20 mouse cellular contexts compared by ENCODE assay signal in genomic region chr5:113479075-113479474, GRCm38 (mm10). TPM values are rescaled to one million over a fixed set of nuclear protein-coding genes. Genes with fewer than 3 reads are reported as not detected.
DNase-seq lines count a peak whose midpoint lies in the region; ATAC-seq and TF ChIP-seq lines count a peak whose summit lies in the region.
"Had no signal": no experiment of that assay in that cellular context is flagged by ENCODE, and none has a peak within 500 bp of the region (broad histone marks: within the 10 kb centered on the region; RNA-seq: fewer than 3 reads in every experiment).

No protein-coding gene starts in this region.

- H3K4me3 ChIP-seq in forebrain, embryonic 16.5 days (replicated peaks; ENCODE audit: low read length): no peak overlapping the region
- H3K4me3 ChIP-seq in forebrain, embryonic 10.5 days: no peak overlapping the region
- H3K4me3 ChIP-seq in kidney, adult 2 months (ENCODE audit: insufficient read depth, low read depth, low read length): no peak overlapping the region
- H3K4me3 ChIP-seq in kidney, embryonic 16.5 days (ENCODE audit: low read length): no peak overlapping the region
- no peak overlapping the region for H3K4me3 ChIP-seq in midbrain, embryonic 12.5 days
- H3K4me3 ChIP-seq in midbrain, postnatal 0 days (ENCODE audit: low read depth, low read length): no peak overlapping the region
- H3K4me3 ChIP-seq: embryonic facial prominence, embryonic 10.5 days; heart, adult 2 months; heart, embryonic 15.5 days; hindbrain, embryonic 13.5 days; intestine, embryonic 15.5 days had no signal

- TF ChIP-seq CTCF in kidney, adult 2 months (conservative IDR thresholded peaks at IDR 0.05; ENCODE audit: insufficient read depth, insufficient read length, low read depth, low read length): no peak
- no peak for TF ChIP-seq CTCF in midbrain, postnatal 0 days (IDR thresholded peaks at IDR 0.05)

- H3K36me3 ChIP-seq in forebrain, embryonic 16.5 days (ENCODE audit: control insufficient read depth, insufficient read depth): no peaks in the 10 kb centered on the region
- no peaks in the 10 kb centered on the region for H3K36me3 ChIP-seq in forebrain, embryonic 10.5 days (replicated peaks)
- H3K36me3 ChIP-seq in kidney, adult 2 months (ENCODE audit: control insufficient read depth, insufficient read depth, low read length): no peaks in the 10 kb centered on the region
- no peaks in the 10 kb centered on the region for H3K36me3 ChIP-seq in kidney, embryonic 16.5 days (ENCODE audit: insufficient read depth, low read length)
- no peaks in the 10 kb centered on the region for H3K36me3 ChIP-seq in midbrain, embryonic 12.5 days
- H3K36me3 ChIP-seq in midbrain, postnatal 0 days (ENCODE audit: insufficient read depth, low read length): no peaks in the 10 kb centered on the region
- H3K36me3 ChIP-seq: embryonic facial prominence, embryonic 10.5 days; heart, embryonic 15.5 days; hindbrain, embryonic 13.5 days; intestine, embryonic 15.5 days had no signal

- no peak overlapping the region for H3K9ac ChIP-seq in forebrain, embryonic 16.5 days (replicated peaks; ENCODE audit: low read depth, low read length)
- H3K9ac ChIP-seq in kidney, embryonic 16.5 days (replicated peaks; ENCODE audit: low read length): no peak overlapping the region
- H3K9ac ChIP-seq in midbrain, embryonic 12.5 days (replicated peaks): no peak overlapping the region
- no peak overlapping the region for H3K9ac ChIP-seq in midbrain, postnatal 0 days (replicated peaks; ENCODE audit: low read length, poor library complexity, severe bottlenecking)
- H3K9ac ChIP-seq: heart, embryonic 15.5 days; hindbrain, embryonic 13.5 days; intestine, embryonic 15.5 days had no signal

- TF ChIP-seq POLR2A in kidney, adult 2 months (IDR thresholded peaks at IDR 0.05; ENCODE audit: low read depth, low read length): no peak

- 60% methylated on average over 5 of the region's 5 CpGs for WGBS in forebrain, embryonic 16.5 days
- 87% methylated on average over 5 of the region's 5 CpGs for WGBS in forebrain, embryonic 10.5 days
- 52% methylated on average over 5 of the region's 5 CpGs for WGBS in kidney, adult 2 months
- WGBS in kidney, embryonic 16.5 days: 71% methylated on average over 5 of the region's 5 CpGs
- WGBS in midbrain, embryonic 12.5 days: 50% methylated on average over 5 of the region's 5 CpGs
- 48% methylated on average over 5 of the region's 5 CpGs for WGBS in midbrain, postnatal 0 days

- H3K4me1 ChIP-seq in forebrain, embryonic 16.5 days (replicated peaks; ENCODE audit: control insufficient read depth, insufficient read depth, low read length): no peaks in the 10 kb centered on the region
- H3K4me1 ChIP-seq in forebrain, embryonic 10.5 days: peaks cover 9% of the 10 kb centered on the region
- H3K4me1 ChIP-seq in kidney, adult 2 months (ENCODE audit: control insufficient read depth, insufficient read depth, low read length): no peaks in the 10 kb centered on the region; the same call in 1 of the 2 replicates
- peaks cover 8% of the 10 kb centered on the region for H3K4me1 ChIP-seq in kidney, embryonic 16.5 days (ENCODE audit: insufficient read depth, low read length)
- peaks cover 13% of the 10 kb centered on the region for H3K4me1 ChIP-seq in midbrain, embryonic 12.5 days
- H3K4me1 ChIP-seq in midbrain, postnatal 0 days (ENCODE audit: insufficient read depth, low read length): no peaks in the 10 kb centered on the region

- no peak for DNase-seq in forebrain, embryonic 10.5 days (ENCODE audit: extremely low spot score, low spot score)
- DNase-seq in kidney, adult 2 months: peak; percentile 28
- no peak for DNase-seq in midbrain, postnatal 0 days (ENCODE audit: low spot score)
- DNase-seq in thymus, postnatal 10 days (ENCODE audit: low spot score in 2 of 2): no peak
- DNase-seq: adrenal gland, postnatal 14 days; cerebellum, adult 2 months; cerebellum, postnatal 10 days; gastrocnemius, postnatal 14 days; heart, adult 2 months; heart, postnatal 14 days had no signal

- no peak overlapping the region for H3K27ac ChIP-seq in forebrain, embryonic 16.5 days (ENCODE audit: low read length)
- no peak overlapping the region for H3K27ac ChIP-seq in forebrain, embryonic 10.5 days
- H3K27ac ChIP-seq in kidney, adult 2 months (ENCODE audit: insufficient read depth, low read depth, low read length): no peak overlapping the region
- H3K27ac ChIP-seq in kidney, embryonic 16.5 days (ENCODE audit: low read length): no peak overlapping the region
- peak overlapping the region; percentile 60 for H3K27ac ChIP-seq in midbrain, embryonic 12.5 days (replicated peaks)
- no peak overlapping the region for H3K27ac ChIP-seq in midbrain, postnatal 0 days (ENCODE audit: low read depth, low read length)
- H3K27ac ChIP-seq: heart, adult 2 months; heart, embryonic 15.5 days; hindbrain, embryonic 13.5 days; intestine, embryonic 15.5 days had no signal

- ATAC-seq in forebrain, embryonic 16.5 days: peak; percentile 43; the same call in 1 of the 2 replicates
- no peak for ATAC-seq in kidney, embryonic 16.5 days (ENCODE audit: low FRiP score, low TSS enrichment)
- no peak for ATAC-seq in midbrain, embryonic 12.5 days (ENCODE audit: low FRiP score, low read depth)
- no peak for ATAC-seq in midbrain, postnatal 0 days (ENCODE audit: low FRiP score)
- ATAC-seq: activated CD4-positive, CD25-positive, alpha-beta regulatory T cell, adult 4 months; intestine, embryonic 15.5 days; Patski had no signal

- H3K4me2 ChIP-seq in forebrain, embryonic 16.5 days (ENCODE audit: low read length): no peak overlapping the region
- no peak overlapping the region for H3K4me2 ChIP-seq in kidney, embryonic 16.5 days (replicated peaks; ENCODE audit: low read depth, low read length)
- H3K4me2 ChIP-seq in midbrain, embryonic 12.5 days (replicated peaks): no peak overlapping the region
- no peak overlapping the region for H3K4me2 ChIP-seq in midbrain, postnatal 0 days (ENCODE audit: low read depth, low read length, poor library complexity, severe bottlenecking)
- H3K4me2 ChIP-seq: heart, embryonic 11.5 days; heart, embryonic 15.5 days; hindbrain, embryonic 13.5 days; intestine, embryonic 15.5 days had no signal

- no peaks in the 10 kb centered on the region for H3K27me3 ChIP-seq in forebrain, embryonic 16.5 days (replicated peaks; ENCODE audit: control insufficient read depth, insufficient read depth, low read length)
- no peaks in the 10 kb centered on the region for H3K27me3 ChIP-seq in forebrain, embryonic 10.5 days (ENCODE audit: poor library complexity, severe bottlenecking)
- H3K27me3 ChIP-seq in kidney, adult 2 months (replicated peaks; ENCODE audit: control insufficient read depth, insufficient read depth, low read length): no peaks in the 10 kb centered on the region
- H3K27me3 ChIP-seq in kidney, embryonic 16.5 days (ENCODE audit: insufficient read depth, low read length): no peaks in the 10 kb centered on the region
- H3K27me3 ChIP-seq in midbrain, embryonic 12.5 days: no peaks in the 10 kb centered on the region
- no peaks in the 10 kb centered on the region for H3K27me3 ChIP-seq in midbrain, postnatal 0 days (ENCODE audit: insufficient read depth, low read length)
- H3K27me3 ChIP-seq: heart, embryonic 15.5 days; intestine, embryonic 15.5 days; Patski had no signal

- no peaks in the 10 kb centered on the region; the same call in 1 of the 2 replicates for H3K9me3 ChIP-seq in forebrain, embryonic 16.5 days (ENCODE audit: control insufficient read depth, low read length)
- no peaks in the 10 kb centered on the region for H3K9me3 ChIP-seq in forebrain, embryonic 10.5 days
- no peaks in the 10 kb centered on the region for H3K9me3 ChIP-seq in kidney, embryonic 16.5 days (ENCODE audit: low read length)
- H3K9me3 ChIP-seq in midbrain, embryonic 12.5 days: no peaks in the 10 kb centered on the region
- no peaks in the 10 kb centered on the region for H3K9me3 ChIP-seq in midbrain, postnatal 0 days (ENCODE audit: low read length)
- H3K9me3 ChIP-seq: embryonic facial prominence, embryonic 10.5 days; heart, embryonic 15.5 days; hindbrain, embryonic 13.5 days; intestine, embryonic 15.5 days had no signal

RNA-seq across cellular contexts. Expression of gene Wscd2, which starts 11.1 kb away (rescaled TPM):
- polyA plus RNA-seq in forebrain, embryonic 16.5 days (2015; fragmentation: Nextera tagmentation; extraction: Ambion mirVana): 6.6 and 11.3 TPM in 2 replicates
- polyA plus RNA-seq in forebrain, embryonic 10.5 days (2016; fragmentation: Nextera tagmentation; extraction: Ambion mirVana): 3.9 and 4.5 TPM in 2 replicates
- polyA plus RNA-seq in kidney, adult 2 months (2012; rRNA removed): 9.0 and 10.1 TPM in 2 replicates
- polyA plus RNA-seq in kidney, embryonic 16.5 days (2015; fragmentation: Nextera tagmentation; extraction: Ambion mirVana): 3.0 and 3.2 TPM in 2 replicates
- 14.2 and 16.0 TPM in 2 replicates for polyA plus RNA-seq in midbrain, embryonic 12.5 days (2016; fragmentation: Nextera tagmentation; extraction: Ambion mirVana)
- total RNA-seq in midbrain, postnatal 0 days (2014; rRNA removed): 26.4 and 28.8 TPM in 2 replicates
- 11.7 and 13.2 TPM in 2 replicates for polyA plus RNA-seq in midbrain, postnatal 0 days (2015; fragmentation: Nextera tagmentation; extraction: Ambion mirVana)
